23 mouse cellular contexts compared by ENCODE assay signal in genomic region chr6:6387571-6387970, GRCm38 (mm10).
DNase-seq lines count a peak whose midpoint lies in the region; ATAC-seq lines count a peak whose summit lies in the region.
"Had no signal": no experiment of that assay in that cellular context is flagged by ENCODE, and none has a peak within 500 bp of the region (broad histone marks: within the 10 kb centered on the region; RNA-seq: fewer than 3 reads in every experiment).

No protein-coding gene starts in this region.

- H3K4me2 ChIP-seq in forebrain, embryonic 14.5 days (ENCODE audit: low read length), result no peak overlapping the region
- H3K4me2 ChIP-seq in forebrain, embryonic 11.5 days (ENCODE audit: low read depth, low read length, severe bottlenecking), result no peak overlapping the region
- no peak overlapping the region for H3K4me2 ChIP-seq in midbrain, embryonic 11.5 days
- H3K4me2 ChIP-seq: embryonic facial prominence, embryonic 12.5 days; forebrain, embryonic 12.5 days had no signal

- 70% methylated on average over 5 of the region's 5 CpGs for WGBS in forebrain, embryonic 14.5 days
- 82% methylated on average over 5 of the region's 5 CpGs for WGBS in forebrain, embryonic 11.5 days
- 81% methylated on average over 5 of the region's 5 CpGs for WGBS in midbrain, embryonic 11.5 days
- WGBS in midbrain, embryonic 10.5 days, result 90% methylated on average over 5 of the region's 5 CpGs

- H3K36me3 ChIP-seq in forebrain, embryonic 14.5 days (ENCODE audit: control insufficient read depth, insufficient read depth, low read length), result no peaks in the 10 kb centered on the region
- H3K36me3 ChIP-seq in forebrain, embryonic 11.5 days (ENCODE audit: control insufficient read depth, insufficient read depth, low read length), result no peaks in the 10 kb centered on the region
- no peaks in the 10 kb centered on the region for H3K36me3 ChIP-seq in midbrain, embryonic 11.5 days (ENCODE audit: control insufficient read depth, insufficient read depth, low read length)
- H3K36me3 ChIP-seq in midbrain, embryonic 10.5 days, result no peaks in the 10 kb centered on the region
- H3K36me3 ChIP-seq: embryonic facial prominence, embryonic 10.5 days; embryonic facial prominence, embryonic 12.5 days; forebrain, embryonic 12.5 days; G1E had no signal

- H3K27ac ChIP-seq in forebrain, embryonic 14.5 days (ENCODE audit: low read depth, low read length), result no peak overlapping the region
- H3K27ac ChIP-seq in forebrain, embryonic 11.5 days (ENCODE audit: low read depth, low read length), result no peak overlapping the region
- H3K27ac ChIP-seq in midbrain, embryonic 11.5 days (ENCODE audit: low read depth, low read length), result no peak overlapping the region
- H3K27ac ChIP-seq in midbrain, embryonic 10.5 days (replicated peaks), result no peak overlapping the region
- H3K27ac ChIP-seq: embryonic facial prominence, embryonic 10.5 days; embryonic facial prominence, embryonic 12.5 days; forebrain, embryonic 12.5 days had no signal

- H3K27me3 ChIP-seq in forebrain, embryonic 14.5 days (replicated peaks; ENCODE audit: control insufficient read depth, insufficient read depth, low read length), result no peaks in the 10 kb centered on the region
- no peaks in the 10 kb centered on the region for H3K27me3 ChIP-seq in forebrain, embryonic 11.5 days (ENCODE audit: control insufficient read depth, insufficient read depth, low read length)
- H3K27me3 ChIP-seq in midbrain, embryonic 11.5 days (ENCODE audit: control insufficient read depth, insufficient read depth, low read length), result no peaks in the 10 kb centered on the region
- H3K27me3 ChIP-seq in midbrain, embryonic 10.5 days (ENCODE audit: low read depth, poor library complexity, severe bottlenecking), result peaks cover 12% of the 10 kb centered on the region; the same call in 1 of the 2 replicates
- H3K27me3 ChIP-seq: CH12.LX; embryonic facial prominence, embryonic 12.5 days; forebrain, embryonic 12.5 days; Patski had no signal

- H3K9ac ChIP-seq in forebrain, embryonic 14.5 days (ENCODE audit: low read length), result no peak overlapping the region
- no peak overlapping the region for H3K9ac ChIP-seq in forebrain, embryonic 11.5 days (ENCODE audit: low read length)
- no peak overlapping the region for H3K9ac ChIP-seq in midbrain, embryonic 11.5 days (ENCODE audit: low read length)
- H3K9ac ChIP-seq: embryonic facial prominence, embryonic 12.5 days; forebrain, embryonic 12.5 days had no signal

- H3K9me3 ChIP-seq in forebrain, embryonic 14.5 days (replicated peaks; ENCODE audit: control insufficient read depth, low read length), result no peaks in the 10 kb centered on the region
- no peaks in the 10 kb centered on the region for H3K9me3 ChIP-seq in forebrain, embryonic 11.5 days (ENCODE audit: control insufficient read depth, low read length)
- no peaks in the 10 kb centered on the region for H3K9me3 ChIP-seq in midbrain, embryonic 11.5 days (ENCODE audit: control insufficient read depth, low read length)
- H3K9me3 ChIP-seq in midbrain, embryonic 10.5 days (replicated peaks), result no peaks in the 10 kb centered on the region
- H3K9me3 ChIP-seq: embryonic facial prominence, embryonic 10.5 days; embryonic facial prominence, embryonic 12.5 days; forebrain, embryonic 12.5 days; G1E had no signal

- ATAC-seq in forebrain, embryonic 14.5 days, result no peak
- ATAC-seq in forebrain, embryonic 11.5 days (replicated peaks; ENCODE audit: low FRiP score), result no peak
- ATAC-seq in midbrain, embryonic 11.5 days (ENCODE audit: low FRiP score), result no peak
- ATAC-seq: activated CD4-positive, CD25-positive, alpha-beta regulatory T cell, adult 4 months; CD4-positive, CD25-positive, alpha-beta regulatory T cell, adult 4 months; forebrain, embryonic 16.5 days; Patski had no signal

- peaks cover 3% of the 10 kb centered on the region for H3K4me1 ChIP-seq in forebrain, embryonic 14.5 days (ENCODE audit: control insufficient read depth, insufficient read depth, low read length)
- H3K4me1 ChIP-seq in forebrain, embryonic 11.5 days (replicated peaks; ENCODE audit: control insufficient read depth, insufficient read depth, low read length), result 0 out of 2 replicates have a peak, but pooled peaks cover 2% of the 10 kb centered on the region
- H3K4me1 ChIP-seq in midbrain, embryonic 11.5 days (ENCODE audit: control insufficient read depth, insufficient read depth, low read length), result peaks cover 8% of the 10 kb centered on the region
- H3K4me1 ChIP-seq in midbrain, embryonic 10.5 days, result peaks cover 21% of the 10 kb centered on the region

- intact Hi-C loops in heart, postnatal 36 days (cut with DNase I), result no loop called here

- H3K4me3 ChIP-seq in forebrain, embryonic 14.5 days (ENCODE audit: low read depth, low read length), result no peak overlapping the region
- no peak overlapping the region for H3K4me3 ChIP-seq in forebrain, embryonic 11.5 days (ENCODE audit: low read depth, low read length)
- H3K4me3 ChIP-seq in midbrain, embryonic 11.5 days (ENCODE audit: low read depth, low read length), result no peak overlapping the region
- H3K4me3 ChIP-seq in midbrain, embryonic 10.5 days, result no peak overlapping the region
- H3K4me3 ChIP-seq: embryonic facial prominence, embryonic 10.5 days; embryonic facial prominence, embryonic 12.5 days; forebrain, embryonic 12.5 days had no signal

- peak; percentile 10 for DNase-seq in forebrain, embryonic 14.5 days (ENCODE audit: low spot score)
- DNase-seq in forebrain, embryonic 11.5 days (ENCODE audit: low spot score), result no peak
- DNase-seq in heart, adult 11 months, result peak; percentile 68
- no peak for DNase-seq in heart, postnatal 36 days
- DNase-seq in midbrain, embryonic 11.5 days (ENCODE audit: low spot score, missing footprints), result peak; percentile 53
- DNase-seq in midbrain, embryonic 10.5 days (ENCODE audit: low spot score), result no peak
- DNase-seq: adrenal gland, adult 8-10 months; adrenal gland, postnatal 14 days; adrenal gland, postnatal 36 days; B cell, adult 2 months; cerebellum, adult 11-12 months; cerebellum, adult 2 months; cerebellum, adult 9-10 months; cerebellum, postnatal 25 days had no signal

Comparison
In these comparisons a context has a peak if more than half of its experiments do, and no peak if none do; other contexts are left out.
1. DNase-seq: peak in forebrain, embryonic 14.5 days (single experiment), heart, adult 11 months (single experiment) and midbrain, embryonic 11.5 days (single experiment); none in forebrain, embryonic 11.5 days (single experiment), heart, postnatal 36 days (0 of 2) and midbrain, embryonic 10.5 days (single experiment).